Comparison of ENCODE assay signal across 15 mouse cellular contexts in the genomic region with DNA sequence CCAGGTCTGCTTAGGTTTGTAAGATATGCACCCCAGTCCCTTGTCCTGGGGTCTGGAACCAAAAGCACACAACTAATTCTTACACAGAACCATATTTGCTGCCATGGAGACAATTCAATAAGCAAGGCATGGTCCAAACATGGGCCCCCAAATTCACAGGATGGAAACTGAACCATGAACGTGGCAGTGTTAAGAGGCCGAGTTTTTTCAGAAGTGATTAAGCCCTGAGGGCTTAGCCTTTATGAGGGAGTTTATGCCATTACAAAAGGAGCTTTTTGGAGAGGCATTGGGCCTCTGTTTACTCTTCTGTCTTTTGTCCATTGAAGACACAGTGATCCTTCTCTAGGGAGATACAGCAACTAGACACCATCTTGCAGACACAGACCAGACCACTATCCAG.
"Had no signal": no experiment of that assay in that cellular context is flagged by ENCODE, and none has a peak within 500 bp of the region (broad histone marks: within the 10 kb centered on the region; RNA-seq: fewer than 3 reads in every experiment).

No protein-coding gene starts in this region.

- H3K9me3 ChIP-seq: liver, embryonic 13.5 days; midbrain, embryonic 12.5 days; stomach, embryonic 15.5 days had no signal

- H3K27me3 ChIP-seq: liver, embryonic 13.5 days; stomach, embryonic 15.5 days had no signal

- H3K27ac ChIP-seq: kidney, postnatal 0 days; left cerebral cortex, adult 2 months; liver, embryonic 13.5 days; midbrain, embryonic 12.5 days; stomach, embryonic 15.5 days had no signal

- H3K4me3 ChIP-seq: left cerebral cortex, adult 2 months; liver, embryonic 13.5 days; midbrain, embryonic 12.5 days; myocyte; stomach, embryonic 15.5 days had no signal

- H3K36me3 ChIP-seq: liver, embryonic 13.5 days; midbrain, embryonic 12.5 days; stomach, embryonic 15.5 days had no signal

- H3K9ac ChIP-seq: liver, embryonic 13.5 days; midbrain, embryonic 12.5 days; stomach, embryonic 15.5 days had no signal

- H3K4me2 ChIP-seq: liver, embryonic 13.5 days; midbrain, embryonic 12.5 days; stomach, embryonic 15.5 days had no signal

- ATAC-seq: midbrain, embryonic 16.5 days had no signal

- DNase-seq: layer of hippocampus, postnatal 36 days; liver, embryonic 13.5 days; lung, adult 2 months; lung, postnatal 14 days; right cerebral cortex, adult 18-20 months; right cerebral cortex, postnatal 14 days; right cerebral cortex, postnatal 4 days; spleen, adult 18-20 months; thymus, postnatal 36 days had no signal
